Mouse (Mus musculus) lung, adult 2 months (tissue): ENCODE measurements around the gene Rin2. TPM values are rescaled to one million over a fixed set of nuclear protein-coding genes. Genes with fewer than 3 reads are reported as not detected.

Experiments used
- DNase-seq: peaks from one replicate; pipeline ENCODE4 v3.0.0; 2022
- H3K4me1 ChIP-seq: fragments of 200-500 bp; 2 replicates; pipeline ENCODE4 v1.6.1; 2011; ENCODE audit warnings: low read length; ENCODE audit not compliant: control insufficient read depth, insufficient read depth
- H3K4me3 ChIP-seq: fragments of 200-500 bp; replicated peaks from 2 replicates; pipeline ENCODE3; 2011; ENCODE audit warnings: low read depth, mild to moderate bottlenecking, control low read depth, low read length; ENCODE audit errors: extremely low read depth
- CTCF ChIP-seq: fragments of 200-500 bp; IDR thresholded peaks from 2 replicates; pipeline ENCODE4 v1.5.1; 2011; ENCODE audit warnings: mild to moderate bottlenecking, low read length, control low read depth; ENCODE audit not compliant: insufficient read depth
- POLR2A ChIP-seq: fragments of 200-500 bp; IDR thresholded peaks from 2 replicates; pipeline ENCODE4 v1.6.1; 2011; ENCODE audit warnings: low read depth, mild to moderate bottlenecking, control low read depth, low read length, borderline replicate concordance; ENCODE audit errors: extremely low read depth
- WGBS: fragments of 180-500 bp; shearing (Covaris S2); methylation state at CpG from one replicate; pipeline ENCODE4 v1.1.7; 2018; 5-methylcytosine and 5-hydroxymethylcytosine counted together
- polyA plus RNA-seq: library from polyadenylated mRNA; depleted of rRNA; stranded (reverse); fragments of >200 nt; gene quantifications from 2 replicates; pipeline ENCODE4 v1.2.3, GENCODE M21; 2012

Gene Rin2
- polyA plus RNA-seq, 1 experiment = 44.3 TPM

DNA sequence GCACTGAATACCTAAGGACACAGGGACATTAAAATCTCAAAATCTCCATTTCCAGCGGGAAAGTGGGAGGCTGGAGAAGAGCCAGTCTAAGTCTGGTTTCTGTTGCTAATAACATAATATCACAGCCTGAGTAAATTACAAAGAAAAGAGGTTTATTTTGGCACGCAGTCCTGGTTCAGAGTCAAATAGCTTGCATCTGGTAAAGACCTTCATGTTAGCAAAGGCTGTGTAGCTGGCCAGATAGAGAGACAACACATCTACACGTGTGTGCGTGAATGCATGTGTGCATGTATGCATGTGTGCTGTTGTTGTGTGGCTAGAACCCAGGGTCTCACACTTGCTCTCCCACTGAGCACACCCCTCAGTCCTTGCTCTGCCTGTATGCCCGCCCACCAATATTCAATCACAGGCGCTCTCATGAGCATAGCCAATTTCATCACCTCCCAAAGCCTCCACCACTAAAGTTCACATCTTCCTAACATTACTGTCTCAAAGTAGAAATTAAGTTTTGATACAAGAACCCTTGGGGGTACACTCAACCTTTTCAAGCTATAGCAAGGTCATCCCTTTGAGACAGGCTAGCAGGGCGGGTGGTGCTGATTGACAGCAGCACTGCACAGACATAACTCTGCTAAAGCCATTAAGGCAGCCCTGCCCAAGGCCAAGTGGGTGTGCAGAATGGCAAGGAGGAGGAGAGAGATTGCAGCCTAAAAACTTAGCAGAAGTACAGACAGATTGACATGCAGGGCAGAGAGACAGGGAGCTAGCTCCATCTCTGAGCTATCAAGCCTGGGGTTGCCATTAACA, 95.9 kb downstream of the Rin2 start:
- Histone ChIP-seq H3K4me3 (no peak overlapping the region), H3K4me1 (peaks cover 2% of the 10 kb centered on the region; the same call in 1 of the 2 replicates)
- DNase-seq = no peak
- TF ChIP-seq CTCF (no peak), POLR2A (no peak)
- 69% methylated on average over 7 of the region's 7 CpGs for WGBS

DNA sequence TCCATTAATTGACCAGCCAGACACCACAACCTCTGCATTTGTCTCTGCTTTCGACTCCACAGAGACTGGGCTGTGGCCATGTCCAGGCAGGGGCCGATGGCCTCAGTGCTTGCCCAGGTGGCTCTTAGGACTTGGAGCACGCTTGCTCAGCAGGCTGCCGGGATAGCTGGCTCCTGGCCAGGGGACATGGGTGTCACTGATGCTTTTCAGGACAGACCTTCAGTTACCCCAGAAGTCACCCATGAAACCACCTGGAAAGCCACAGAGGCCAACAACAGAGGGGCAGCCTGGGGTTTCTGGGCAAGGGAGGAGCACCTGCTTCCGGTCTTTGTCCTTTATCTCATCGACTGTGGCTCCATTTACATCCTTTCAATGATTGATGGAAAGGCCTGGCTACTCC, 108.2 kb downstream of the Rin2 start:
- DNase-seq = no peak
- WGBS = 24% methylated on average over 6 of the region's 6 CpGs
- no peak overlapping the region for H3K4me3 ChIP-seq
- TF ChIP-seq CTCF (no peak), POLR2A (no peak)
- peaks cover 10% of the 10 kb centered on the region for H3K4me1 ChIP-seq

DNA sequence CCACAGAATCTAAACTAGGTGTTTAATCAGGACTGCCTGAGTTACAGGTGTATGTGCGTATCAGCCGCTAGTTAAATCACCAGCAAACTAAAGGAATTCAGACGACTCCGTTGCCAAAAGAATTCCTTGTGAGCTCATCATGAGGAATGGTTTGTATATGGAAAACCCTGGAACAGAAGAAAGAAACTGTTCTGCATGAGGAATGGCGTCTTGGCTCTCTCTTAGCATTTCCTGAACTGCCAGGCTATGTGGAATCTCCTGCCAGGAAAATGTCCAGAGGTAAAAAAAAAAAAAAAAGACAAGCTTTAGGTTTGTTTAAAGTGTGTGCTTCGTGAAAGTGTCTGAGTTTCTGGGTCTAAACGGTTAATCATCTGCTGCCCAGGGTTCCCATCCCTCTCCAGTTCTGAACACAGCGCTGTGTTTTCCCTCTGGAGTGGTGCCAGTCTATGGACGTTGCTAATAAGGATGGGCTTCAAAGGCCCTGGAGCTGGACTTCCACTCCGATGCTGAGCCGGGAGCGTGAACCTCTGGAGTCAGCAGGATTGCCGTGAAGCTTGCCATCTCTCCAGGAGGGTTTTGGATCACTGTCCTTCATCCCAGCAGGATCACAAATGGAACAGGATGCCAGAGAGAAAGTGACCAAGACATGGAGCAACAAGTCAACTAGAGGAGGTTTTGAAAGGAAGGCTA, 109.4 kb downstream of the Rin2 start:
- DNase-seq = no peak

DNA sequence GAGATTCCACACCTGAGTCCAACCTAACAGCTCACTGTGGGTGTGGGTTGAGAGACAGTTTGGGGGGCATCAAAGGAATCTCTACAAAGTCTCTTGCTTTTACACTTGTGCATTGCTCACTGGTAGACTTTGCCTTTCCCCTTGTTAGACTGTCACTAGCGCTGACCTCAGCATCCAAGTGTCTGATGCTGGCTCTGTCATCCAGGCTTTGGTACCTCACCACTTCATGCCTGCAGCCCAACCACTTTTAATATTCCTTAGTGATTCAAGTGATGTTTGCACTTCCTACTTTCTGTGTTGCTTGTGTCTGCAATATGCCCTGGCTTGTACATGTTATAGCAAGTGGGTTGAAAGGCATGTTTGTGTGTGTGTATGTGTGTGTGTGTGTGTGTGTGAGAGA, 109.9 kb downstream of the Rin2 start:
- Histone ChIP-seq H3K4me3 (no peak overlapping the region), H3K4me1 (peaks cover 13% of the 10 kb centered on the region)
- no peak for DNase-seq
- 55% methylated on average over 1 of the region's 1 CpGs for WGBS
- no peak for TF ChIP-seq POLR2A
- no peak for TF ChIP-seq CTCF

More for the DNA sequence above, 109.4 kb downstream of the Rin2 start:
- H3K4me1 ChIP-seq = peaks cover 10% of the 10 kb centered on the region
- TF ChIP-seq POLR2A (peak; percentile 14; the same call in 1 of the 2 replicates), CTCF (no peak)
- WGBS = 32% methylated on average over 13 of the region's 13 CpGs
- H3K4me3 ChIP-seq = no peak overlapping the region

DNA sequence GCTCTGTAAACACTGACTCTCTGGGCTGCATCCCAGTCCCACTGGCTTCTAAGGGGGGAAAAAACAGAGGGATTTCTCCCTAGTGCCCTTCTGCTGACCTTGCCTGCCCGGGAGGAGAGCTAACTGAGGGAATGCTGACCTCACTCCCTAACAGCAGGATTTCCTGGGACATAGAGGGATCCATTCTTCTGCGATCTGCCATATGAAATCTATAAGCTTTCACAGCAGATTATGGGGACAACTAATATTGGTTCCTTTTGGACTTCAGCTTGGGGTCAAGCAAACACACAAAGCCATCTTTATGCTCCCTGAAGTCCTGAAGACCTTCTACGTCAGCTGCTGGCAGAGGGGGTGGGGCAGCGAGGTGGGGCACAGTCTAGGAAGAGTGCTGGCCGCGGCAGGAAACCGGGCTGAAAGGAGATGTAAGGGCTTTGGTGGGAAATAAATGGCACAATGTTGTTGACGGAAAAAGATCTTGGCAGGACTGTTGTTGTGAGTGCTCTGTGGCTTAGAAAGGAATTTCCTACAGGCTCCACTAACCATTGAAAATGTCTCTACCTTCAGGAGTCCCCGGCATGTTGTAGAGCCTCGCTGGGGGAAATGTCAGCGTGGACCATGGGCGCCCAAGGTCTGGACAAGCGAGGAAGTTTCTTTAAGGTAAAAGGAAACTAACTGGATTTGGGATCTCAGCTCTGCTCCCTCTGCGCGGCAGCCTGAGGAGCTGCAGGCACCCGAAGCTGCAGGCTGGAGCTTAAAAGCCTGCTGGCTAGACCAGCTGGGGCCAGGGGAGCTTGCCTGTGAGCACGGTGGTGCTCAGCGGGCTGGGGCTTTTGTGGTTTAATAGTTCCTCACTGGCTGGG, 111.0 kb downstream of the Rin2 start:
- Histone ChIP-seq H3K4me3 (peak overlapping the region; percentile 68), H3K4me1 (peaks cover 13% of the 10 kb centered on the region)
- WGBS = 2% methylated on average over 18 of the region's 18 CpGs
- DNase-seq = peak; percentile 58
- TF ChIP-seq POLR2A = peak; percentile 24; the same call in 1 of the 2 replicates
- TF ChIP-seq CTCF = no peak

DNA sequence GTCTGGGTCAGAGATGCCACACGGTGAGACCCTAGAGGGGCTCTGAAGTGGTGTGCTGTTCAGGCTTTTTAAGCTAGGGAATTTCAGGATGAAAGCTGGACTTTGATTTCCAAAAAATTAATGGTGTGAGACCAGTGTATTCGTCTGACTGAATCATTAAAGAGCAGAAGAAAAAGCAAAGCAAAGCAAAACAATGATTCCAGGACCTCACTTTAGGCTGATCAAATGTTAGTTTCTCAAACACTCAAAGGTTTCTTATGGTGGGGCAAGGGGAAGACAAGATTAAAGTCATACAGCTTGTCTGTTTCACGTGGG, 111.6 kb downstream of the Rin2 start:
- no peak for DNase-seq
- TF ChIP-seq POLR2A (no peak), CTCF (no peak)
- Histone ChIP-seq H3K4me3 (peak overlapping the region; percentile 68), H3K4me1 (peaks cover 13% of the 10 kb centered on the region)
- 7% methylated on average over 3 of the region's 3 CpGs for WGBS

DNA sequence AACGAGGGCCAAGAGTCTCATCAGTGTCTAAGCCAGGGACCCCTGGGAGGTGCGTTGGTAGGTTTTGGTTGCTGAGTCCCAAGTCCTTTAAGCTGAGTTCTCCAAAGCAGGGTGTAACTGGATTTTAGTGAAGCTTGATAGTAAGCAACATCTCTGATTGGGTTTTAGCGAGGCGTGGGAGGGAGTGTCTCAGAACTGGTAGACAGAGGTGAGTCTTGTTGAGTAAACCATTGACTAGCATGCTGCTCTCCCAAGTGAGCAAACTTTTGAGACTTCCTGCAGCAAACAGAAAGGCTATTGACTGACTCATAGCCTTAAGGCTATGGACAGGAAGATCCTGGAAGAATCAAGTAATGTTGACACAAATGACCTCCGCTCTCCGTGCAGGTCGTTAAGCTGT, 112.5 kb downstream of the Rin2 start:
- 40% methylated on average over 7 of the region's 7 CpGs for WGBS
- Histone ChIP-seq H3K4me3 (peak overlapping the region; percentile 47), H3K4me1 (peaks cover 13% of the 10 kb centered on the region)
- TF ChIP-seq POLR2A (no peak), CTCF (no peak)
- DNase-seq = no peak

DNA sequence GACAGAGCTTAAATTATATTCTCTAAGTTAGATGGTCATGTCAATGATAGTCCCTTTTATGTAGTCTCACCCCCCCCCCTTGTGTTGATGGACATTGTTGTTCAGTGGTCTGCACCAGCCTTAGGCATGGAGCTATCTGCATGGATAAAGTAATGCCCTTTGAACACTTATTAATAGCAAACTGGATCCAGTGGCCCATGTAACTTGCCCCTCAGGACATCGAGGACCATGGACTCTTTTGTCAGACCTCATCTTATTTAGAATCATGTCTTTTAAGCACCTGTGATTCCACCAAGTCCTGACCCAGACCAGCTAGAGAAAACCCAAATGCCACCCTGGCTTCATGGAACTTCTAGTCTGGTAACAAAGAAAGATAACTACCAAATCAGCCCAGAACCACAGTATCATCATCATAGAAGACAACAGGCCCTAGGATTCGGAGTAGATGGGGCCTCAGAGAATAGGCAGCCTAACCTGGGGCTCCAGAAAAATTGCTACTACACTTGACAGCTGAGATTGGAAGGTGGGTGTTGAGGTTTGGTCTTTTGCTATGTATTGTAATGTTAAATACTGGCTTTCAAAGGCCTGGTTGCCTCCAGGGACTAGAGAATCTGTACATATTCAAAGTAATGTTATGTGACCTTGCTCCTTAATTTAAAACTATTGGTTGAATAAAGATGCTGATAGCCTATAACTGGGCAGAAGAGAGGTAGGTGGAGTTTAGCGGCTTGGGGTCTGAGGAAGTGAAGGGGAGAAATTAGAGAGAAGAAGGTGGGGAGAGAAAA, 113.7 kb downstream of the Rin2 start:
- TF ChIP-seq POLR2A (no peak), CTCF (no peak)
- WGBS = 96% methylated on average over 3 of the region's 3 CpGs
- no peak for DNase-seq

More for the DNA sequence above, 113.7 kb downstream of the Rin2 start:
- Histone ChIP-seq H3K4me3 (no peak overlapping the region), H3K4me1 (peaks cover 11% of the 10 kb centered on the region)
